Mouse (Mus musculus): ENCODE measurements at regions not wholly inside any gene's neighbourhood (a gene's known extent, or its start where the extent isn't known, plus 50 kb on each side); places are given as distances from the start of the nearest gene placed in this dataset.

DNA sequence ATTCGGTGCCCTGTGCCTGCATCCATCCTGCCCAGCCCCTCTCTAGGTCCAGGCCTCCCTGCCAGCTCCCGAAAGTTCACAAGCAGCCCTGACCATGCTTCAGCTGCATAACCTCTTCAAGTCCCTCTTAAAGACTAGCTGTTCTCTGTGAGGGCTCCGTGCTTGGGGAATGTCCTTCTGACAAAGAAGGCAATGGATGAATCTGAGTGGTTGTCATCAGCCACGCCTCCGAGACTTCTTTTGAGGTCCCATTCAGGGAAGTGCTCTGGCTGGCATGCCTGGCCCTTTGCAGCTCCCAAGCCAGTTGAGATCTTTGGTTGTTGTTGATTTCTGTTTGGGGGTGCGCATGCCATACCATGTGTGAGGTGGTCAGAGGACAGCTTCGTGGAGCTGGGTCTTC, 105.9 kb upstream of the Haao start:
- TF ChIP-seq CTCF (IDR thresholded peaks at IDR 0.05; ENCODE audit: low read depth): no peak
- TF ChIP-seq EP300 (IDR thresholded peaks at IDR 0.05; ENCODE audit: low read depth): no peak
